Mouse (Mus musculus) erythroblast, embryonic 14.5 days (primary cell): Measurements from ENCODE around the gene Npcd. TPM values are rescaled to one million over a fixed set of nuclear protein-coding genes. Genes with fewer than 3 reads are reported as not detected.
"Not testable (repeated sequence)": the region's sequence is repeated elsewhere in the genome, so short reads cannot be mapped to it uniquely, and the experiment has no call there.

Source experiments
- H3K27me3 ChIP-seq: 2 replicates; pipeline ENCODE4 v1.6.1; 2012; ENCODE audit warnings: inconsistent platforms; ENCODE audit not compliant: control insufficient read depth
- H3K36me3 ChIP-seq: 2 replicates; pipeline ENCODE4 v1.6.1; 2012; ENCODE audit warnings: mild to moderate bottlenecking, inconsistent platforms; ENCODE audit not compliant: control insufficient read depth
- H3K4me1 ChIP-seq: 2 replicates; pipeline ENCODE4 v1.6.1; 2012; ENCODE audit warnings: inconsistent platforms; ENCODE audit not compliant: control insufficient read depth
- H3K4me3 ChIP-seq: replicated peaks from 2 replicates; pipeline ENCODE3; 2012; ENCODE audit warnings: moderate library complexity, mild to moderate bottlenecking, inconsistent platforms
- H3K9me3 ChIP-seq: 2 replicates; pipeline ENCODE4 v1.6.1; 2012; ENCODE audit warnings: low read length, inconsistent platforms, mixed read lengths; ENCODE audit not compliant: control insufficient read depth
- GATA1 ChIP-seq: IDR thresholded peaks from 2 replicates; pipeline ENCODE4 v1.6.1; 2012; ENCODE audit warnings: low read length, inconsistent platforms, mixed read lengths
- TAL1 ChIP-seq: IDR thresholded peaks from 3 replicates; pipeline ENCODE4 v1.6.1; 2012; ENCODE audit warnings: low read length, inconsistent platforms, mixed read lengths
- polyA plus RNA-seq: library from polyadenylated mRNA; stranded (reverse); fragments of >175 nt; gene quantifications from 2 replicates; pipeline ENCODE4 v1.2.3, GENCODE M21; 2012

Npcd gene
- polyA plus RNA-seq, 1 experiment = not detected

- peaks cover 22% of the 10 kb centered on the region for H3K4me1 ChIP-seq
- H3K9me3 ChIP-seq = no peaks in the 10 kb centered on the region
- H3K36me3 ChIP-seq = peaks cover 47% of the 10 kb centered on the region
- TF ChIP-seq GATA1 = no peak
- no peak for TF ChIP-seq TAL1
- H3K27me3 ChIP-seq = no peaks in the 10 kb centered on the region
- H3K4me3 ChIP-seq = no peak overlapping the region
These were observed 8.8 kb downstream of the Npcd start for GRCm38 (mm10) chr15:79825146-79825825.

GRCm38 (mm10) chr15:79823588-79824280 is 10.3 kb downstream of the Npcd start:
- H3K4me3 ChIP-seq = no peak overlapping the region
- H3K36me3 ChIP-seq = peaks cover 37% of the 10 kb centered on the region
- no peaks in the 10 kb centered on the region for H3K27me3 ChIP-seq
- H3K4me1 ChIP-seq = peaks cover 19% of the 10 kb centered on the region
- no peaks in the 10 kb centered on the region; the same call in 1 of the 2 replicates for H3K9me3 ChIP-seq
- TF ChIP-seq TAL1 (no peak), GATA1 (no peak)

GRCm38 (mm10) chr15:79822265-79823199 is 11.5 kb downstream of the Npcd start:
- Histone ChIP-seq H3K4me1 (peaks cover 14% of the 10 kb centered on the region), H3K4me3 (no peak overlapping the region), H3K36me3 (peaks cover 25% of the 10 kb centered on the region), H3K27me3 (no peaks in the 10 kb centered on the region), H3K9me3 (peaks cover 4% of the 10 kb centered on the region)
- TF ChIP-seq TAL1 = no peak
- no peak for TF ChIP-seq GATA1

GRCm38 (mm10) chr15:79818325-79818724 is 15.7 kb downstream of the Npcd start:
- peaks cover 4% of the 10 kb centered on the region for H3K9me3 ChIP-seq
- peaks cover 3% of the 10 kb centered on the region; the same call in 1 of the 2 replicates for H3K27me3 ChIP-seq
- H3K36me3 ChIP-seq = peaks cover 7% of the 10 kb centered on the region
- no peak overlapping the region for H3K4me3 ChIP-seq
- TF ChIP-seq GATA1 = no peak
- TF ChIP-seq TAL1 = no peak
- H3K4me1 ChIP-seq = peaks cover 11% of the 10 kb centered on the region

GRCm38 (mm10) chr15:79813666-79814258 is 20.3 kb downstream of the Npcd start:
- no peaks in the 10 kb centered on the region for H3K36me3 ChIP-seq
- TF ChIP-seq GATA1 (no peak), TAL1 (no peak)
- peaks cover 4% of the 10 kb centered on the region for H3K9me3 ChIP-seq
- H3K4me3 ChIP-seq = no peak overlapping the region
- H3K27me3 ChIP-seq = peaks cover 18% of the 10 kb centered on the region
- no peaks in the 10 kb centered on the region for H3K4me1 ChIP-seq

GRCm38 (mm10) chr15:79812840-79813239 is 21.2 kb downstream of the Npcd start:
- H3K4me1 ChIP-seq, H3K9me3 ChIP-seq, H3K36me3 ChIP-seq, H3K4me3 ChIP-seq: not testable (repeated sequence)
- H3K27me3 ChIP-seq = peaks cover 26% of the 10 kb centered on the region

GRCm38 (mm10) chr15:79810997-79811396 is 23.0 kb downstream of the Npcd start:
- Histone ChIP-seq H3K27me3 (peaks cover 45% of the 10 kb centered on the region), H3K4me3 (no peak overlapping the region), H3K4me1 (no peaks in the 10 kb centered on the region), H3K9me3 (no peaks in the 10 kb centered on the region), H3K36me3 (no peaks in the 10 kb centered on the region)
- TF ChIP-seq GATA1 (no peak), TAL1 (no peak)

GRCm38 (mm10) chr15:79810061-79810460 is 24.0 kb downstream of the Npcd start:
- no peak for TF ChIP-seq GATA1
- TF ChIP-seq TAL1 = no peak
- H3K4me1 ChIP-seq = no peaks in the 10 kb centered on the region
- H3K27me3 ChIP-seq = peaks cover 54% of the 10 kb centered on the region
- no peaks in the 10 kb centered on the region for H3K9me3 ChIP-seq
- H3K4me3 ChIP-seq = no peak overlapping the region
- no peaks in the 10 kb centered on the region for H3K36me3 ChIP-seq
